Mouse (Mus musculus) testis, adult 10 weeks (tissue): ENCODE data around the gene Ssu2. TPM values are rescaled to one million over a fixed set of nuclear protein-coding genes. Genes with fewer than 3 reads are reported as not detected.

Experiments
- polyA plus RNA-seq: library from polyadenylated mRNA; stranded (reverse); fragments of 350-450 nt; fragmentation: Illumina TruSeq; extraction: RNeasy Lipid Tissue Mini Kit (QIAGEN cat#74804); gene quantifications from one replicate; pipeline ENCODE4 v1.2.3, GENCODE M21; 2014; ENCODE audit warnings: low read depth, low replicate concordance

The Ssu2 gene
- polyA plus RNA-seq = 0.43 TPM

DNA sequence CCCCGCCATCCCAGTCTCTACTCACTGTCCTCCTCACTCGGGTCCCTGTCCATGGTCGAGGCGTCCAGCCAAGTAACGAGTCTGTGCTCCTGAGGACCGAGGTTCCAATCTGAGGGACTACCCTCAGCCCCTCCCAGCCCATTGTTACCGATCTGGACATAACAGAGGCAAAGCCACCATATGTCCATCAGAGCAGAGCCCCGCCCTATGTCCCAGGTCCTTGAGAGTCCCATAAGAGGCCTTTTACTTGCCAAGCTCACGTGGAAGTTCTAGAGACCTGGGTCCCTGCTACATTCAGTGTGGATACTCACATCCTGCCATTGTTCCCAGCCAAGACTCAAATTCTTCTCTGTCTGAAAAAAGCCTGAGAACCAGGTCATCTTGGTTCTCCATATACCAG is at the start of gene Ssu2:
Ssu2 (minus strand) TSS at position 77 of the 400 bp plus-strand sequence.

Other genes starting within 250 kb of the Ssu2 start
- 0.39 TPM for gene Lmcd1, start 114.3 kb downstream of the Ssu2 start, polyA plus RNA-seq
- gene Cav3, start 71.5 kb upstream of the Ssu2 start, polyA plus RNA-seq = not detected
- 3.4 TPM for gene Oxtr, start 101.9 kb upstream of the Ssu2 start, polyA plus RNA-seq